Mouse (Mus musculus) left cerebral cortex, postnatal 4 days (tissue): Measurements from ENCODE around the gene Gorab. TPM values are rescaled to one million over a fixed set of nuclear protein-coding genes. Genes with fewer than 3 reads are reported as not detected.

Experiments used
- DNase-seq: peaks from one replicate; pipeline ENCODE4 v3.0.0-alpha.2; 2022
- intact Hi-C: fragments of 180-260 bp; cut with DNase I; formaldehyde crosslinking; loops from one replicate; pipeline ENCODE4 v1.15.1; 2025
- total RNA-seq, 2 experiments: library from RNA; stranded (reverse); gene quantifications; 2 replicates each; pipeline ENCODE4 v1.2.3; 2021

Gene Gorab
- total RNA-seq, 2 experiments from 2014 or later: 12.5 to 12.9 TPM

GRCm38 (mm10) chr1:163357733-163358132, 45.7 kb downstream of the Gorab start:
- intact Hi-C loops: no loop called here
- DNase-seq: no peak

- intact Hi-C loops: no loop called here
Measured at GRCm38 (mm10) chr1:163356167-163356566, 47.3 kb downstream of the Gorab start.

GRCm38 (mm10) chr1:163355626-163356156, 47.8 kb downstream of the Gorab start:
- intact Hi-C loops: no loop called here
- DNase-seq: no peak

More at GRCm38 (mm10) chr1:163356167-163356566, 47.3 kb downstream of the Gorab start:
- DNase-seq: no peak

GRCm38 (mm10) chr1:163350988-163351387, 52.5 kb downstream of the Gorab start:
- DNase-seq: no peak
- intact Hi-C loops: no loop called here

DNA sequence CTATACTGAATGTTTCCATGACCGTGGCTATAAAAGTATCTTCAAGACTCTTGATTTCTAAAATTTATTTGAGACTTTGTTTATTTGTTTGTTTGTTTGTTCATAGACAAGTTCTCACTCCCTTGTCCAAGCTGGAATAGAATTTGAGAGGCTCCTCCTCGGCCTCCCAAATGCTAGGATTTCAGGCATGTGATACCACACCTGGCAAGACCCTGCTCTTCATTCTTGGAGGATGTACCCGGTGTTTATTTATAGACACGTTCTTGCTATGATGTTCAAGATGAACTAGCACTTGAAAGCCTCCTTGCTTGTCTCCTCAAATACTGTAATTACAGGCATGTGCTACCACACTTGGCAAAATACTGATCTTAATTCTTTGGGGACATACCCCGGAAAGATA, 57.9 kb downstream of the Gorab start:
- no peak for DNase-seq
- intact Hi-C loops: no loop called here

- intact Hi-C loops: no loop called here
- peak; percentile 5 for DNase-seq
Measured at GRCm38 (mm10) chr1:163344931-163345330, 58.5 kb downstream of the Gorab start.

DNA sequence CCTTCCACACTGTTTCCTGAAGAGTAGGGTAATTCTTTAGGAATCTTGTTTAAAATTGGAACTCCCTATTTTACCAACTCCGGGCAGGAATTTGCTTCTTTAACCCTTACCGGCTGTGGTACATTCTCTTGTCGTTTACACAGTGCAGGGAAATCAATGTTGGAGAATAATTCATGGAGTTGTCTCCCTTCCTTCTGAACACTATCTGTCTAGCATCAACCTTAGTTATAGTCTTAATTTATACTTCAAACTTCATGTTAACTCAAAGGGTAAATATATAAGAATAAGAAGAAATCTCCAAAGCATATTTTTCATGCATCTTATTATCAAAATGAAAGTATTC, 64.3 kb downstream of the Gorab start:
- intact Hi-C loops: no loop called here

GRCm38 (mm10) chr1:163338525-163339218, 64.8 kb downstream of the Gorab start:
- intact Hi-C loops: no loop called here
- DNase-seq: peak; percentile 36

More for the DNA sequence above, 64.3 kb downstream of the Gorab start:
- no peak for DNase-seq

GRCm38 (mm10) chr1:163337821-163338220, 65.6 kb downstream of the Gorab start:
- DNase-seq: peak; percentile 35
- intact Hi-C loops: no loop called here

Other genes starting within 250 kb of the Gorab start
- 1 to 10 TPM; 7.0 to 7.6 TPM for gene Prrx1, start 90.0 kb downstream of the Gorab start, total RNA-seq